Mouse (Mus musculus) brain, embryonic 18.5 days (tissue): ENCODE data around the gene Saa2.
"Not testable (repeated sequence)": the region's sequence is repeated elsewhere in the genome, so short reads cannot be mapped to it uniquely, and the experiment has no call there.

Experiments
- DNase-seq: peaks from one replicate; pipeline ENCODE4 v3.0.0-alpha.2; 2012; ENCODE audit warnings: low read depth, low spot score

Saa2 gene

DNA sequence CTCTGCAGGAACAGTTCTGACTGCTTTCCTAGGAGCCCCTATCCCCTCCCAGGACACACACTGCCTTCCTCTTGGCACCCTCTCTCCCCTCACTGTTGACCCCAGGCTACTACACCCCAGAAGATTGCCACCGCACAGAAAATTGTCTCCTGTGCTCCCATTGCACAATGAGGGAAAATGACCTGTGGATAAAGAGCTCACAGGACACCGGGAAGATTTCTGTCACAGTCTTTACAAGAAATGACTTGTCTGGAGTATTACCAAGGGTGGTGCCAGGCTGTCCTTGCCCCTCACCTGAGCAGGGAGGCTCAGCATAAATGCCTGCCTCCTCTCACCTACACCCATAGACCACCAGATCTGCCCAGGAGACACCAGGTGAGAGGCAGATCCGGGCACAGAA, at the start of gene Saa2:
Gene Saa2, plus strand, starts transcription at position 301 of the 400 bp plus-strand sequence.
- no peak for DNase-seq

- peak; percentile 65 for DNase-seq
Observed at GRCm38 (mm10) chr7:46710390-46710844, 41.2 kb upstream of the Saa2 start, which contains the start of gene Saal1. Saal1 (minus strand) TSS chr7:46710680.

GRCm38 (mm10) chr7:46712250-46712649, 39.3 kb upstream of the Saa2 start:
- DNase-seq = no peak

DNA sequence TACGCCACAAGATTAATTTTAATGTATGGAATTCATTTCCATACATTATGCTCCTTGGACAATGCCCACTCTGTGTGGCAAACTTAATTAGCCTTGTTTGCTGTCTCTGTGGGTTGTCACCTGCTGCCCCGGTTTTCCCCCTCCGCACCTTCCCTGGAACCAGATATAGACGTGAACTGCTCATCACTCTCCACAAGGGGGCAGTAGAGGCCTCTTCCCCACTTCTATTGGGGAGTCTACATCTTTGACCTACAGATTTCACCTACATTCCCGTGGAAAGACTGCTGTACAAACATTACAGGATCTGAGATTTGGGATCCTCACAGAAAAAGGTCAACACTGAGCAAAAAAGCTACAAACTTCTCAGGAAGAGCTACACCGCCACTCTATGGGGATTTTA, 37.1 kb upstream of the Saa2 start:
- DNase-seq = no peak

DNA sequence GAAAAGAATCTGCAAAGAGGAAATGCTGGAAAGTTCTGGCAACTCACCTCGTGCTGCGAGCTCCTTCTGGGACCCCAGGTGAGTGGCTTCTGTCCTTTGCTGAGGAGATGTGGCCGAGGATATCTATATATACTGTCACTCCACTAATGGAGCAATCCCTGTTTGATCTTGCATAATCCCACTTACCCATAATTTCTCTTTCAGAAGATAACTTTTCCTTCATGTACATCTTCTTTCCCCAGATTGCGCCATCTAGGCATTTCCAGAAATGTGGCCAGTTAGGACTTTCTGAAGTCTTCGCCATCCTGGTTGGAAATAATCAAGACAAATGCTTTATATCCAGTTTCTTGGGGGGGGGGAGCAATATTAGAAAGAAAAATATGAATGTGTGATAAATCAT, 36.0 kb upstream of the Saa2 start, which contains the start of gene Saa3:
Gene Saa3, minus strand, starts transcription at position 101 of the 400 bp plus-strand sequence.
- no peak for DNase-seq

GRCm38 (mm10) chr7:46716897-46717296, 34.7 kb upstream of the Saa2 start:
- DNase-seq = no peak

DNA sequence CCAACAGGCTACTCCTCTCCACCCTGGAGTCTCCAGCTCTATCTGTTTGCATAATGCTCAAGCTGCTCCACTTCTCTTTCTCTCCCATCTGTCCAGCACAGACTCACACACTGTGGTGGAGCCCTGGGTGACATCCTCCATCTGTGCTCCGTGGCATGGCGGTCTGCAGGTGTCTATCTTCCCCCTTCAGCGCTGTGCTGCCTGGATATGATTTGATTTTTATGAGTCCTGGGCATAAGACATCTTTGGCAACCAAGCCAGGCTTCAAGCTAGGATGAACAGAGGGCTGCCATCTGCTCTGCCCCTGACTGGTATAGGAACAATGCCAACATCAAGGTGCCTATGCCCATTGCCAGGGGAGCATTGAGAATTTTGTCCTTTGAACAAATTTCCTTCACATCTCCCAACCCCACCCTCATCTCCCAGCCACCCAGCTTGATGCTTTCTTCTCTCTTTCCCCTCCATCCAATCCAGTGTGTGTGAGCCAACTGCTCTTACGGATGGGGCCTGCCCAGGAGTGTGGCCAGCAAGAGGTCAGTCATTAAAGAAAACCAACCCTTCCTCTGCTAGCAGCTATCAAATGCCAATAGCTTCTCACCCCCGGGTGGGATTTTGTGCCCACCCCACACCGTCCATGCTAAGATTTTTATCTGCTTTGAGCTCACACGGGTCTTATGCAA, 32.9 kb upstream of the Saa2 start:
- peak; percentile 26 for DNase-seq

GRCm38 (mm10) chr7:46719526-46719925, 32.1 kb upstream of the Saa2 start:
- no peak for DNase-seq

- no peak for DNase-seq
Observed at GRCm38 (mm10) chr7:46720460-46720859, 31.1 kb upstream of the Saa2 start.

GRCm38 (mm10) chr7:46723354-46723753, 28.2 kb upstream of the Saa2 start:
- no peak for DNase-seq

DNA sequence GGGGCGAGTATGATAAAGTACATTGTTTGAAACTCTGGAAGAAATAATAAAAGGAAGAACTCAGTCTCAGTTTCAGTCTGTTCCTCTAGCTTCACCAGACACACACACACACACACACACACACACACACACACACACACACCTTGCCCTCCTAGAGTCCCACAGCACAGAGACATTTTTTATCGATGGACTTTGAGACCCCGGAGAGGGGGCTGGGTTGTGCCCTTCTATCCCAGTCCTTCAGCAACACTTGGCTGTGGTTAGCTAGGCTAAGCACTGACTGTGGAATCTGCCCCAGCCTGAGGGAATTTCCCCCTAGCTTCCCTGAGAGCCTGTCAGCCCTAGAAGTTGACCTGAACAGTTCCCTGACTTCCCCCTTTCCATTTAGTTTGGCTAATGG, 27.7 kb upstream of the Saa2 start:
- DNase-seq = no peak

DNA sequence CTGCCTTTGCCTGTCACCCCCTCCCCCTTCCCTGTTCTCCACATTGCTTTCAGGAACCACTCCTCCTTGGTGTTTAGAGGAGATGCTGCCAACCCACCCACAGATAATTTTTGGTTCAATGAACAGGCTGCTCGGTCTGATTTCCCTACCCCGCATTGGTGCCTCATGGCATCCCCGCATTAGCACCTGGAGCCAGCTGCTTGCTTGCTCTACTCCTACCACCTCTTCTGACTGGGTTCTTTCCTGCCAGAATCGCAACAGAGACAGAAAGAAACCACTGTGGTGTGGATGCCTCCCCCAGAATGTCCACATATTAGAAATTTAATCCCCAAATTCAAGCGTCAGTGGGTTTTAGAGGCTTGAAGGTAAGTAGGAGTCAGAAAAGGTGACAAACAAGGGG, 27.2 kb upstream of the Saa2 start:
- DNase-seq = no peak

DNA sequence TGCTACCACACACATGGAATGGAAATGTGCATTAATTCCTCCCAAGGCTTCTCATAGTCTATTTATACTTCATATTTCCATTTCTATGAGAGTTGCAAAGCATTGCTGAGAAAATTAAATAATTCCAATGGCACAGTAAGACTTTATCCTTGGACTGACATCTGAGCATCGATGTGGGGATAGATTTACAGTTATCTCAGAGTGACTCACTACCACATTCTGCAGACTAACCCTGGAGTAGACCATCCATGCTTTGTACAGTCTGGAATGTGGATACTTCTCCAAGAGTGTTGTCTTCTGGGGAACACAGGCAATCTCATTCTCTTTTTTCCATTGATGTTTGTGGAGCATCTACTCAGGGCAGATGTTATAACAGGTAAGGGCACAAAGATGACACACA, 24.0 kb upstream of the Saa2 start:
- no peak for DNase-seq

- no peak for DNase-seq
Observed at GRCm38 (mm10) chr7:46732458-46732857, 19.1 kb upstream of the Saa2 start, which contains the start of gene Saa4. Saa4 (minus strand) TSS chr7:46732603.

GRCm38 (mm10) chr7:46734983-46735382, 16.6 kb upstream of the Saa2 start:
- no peak for DNase-seq

DNA sequence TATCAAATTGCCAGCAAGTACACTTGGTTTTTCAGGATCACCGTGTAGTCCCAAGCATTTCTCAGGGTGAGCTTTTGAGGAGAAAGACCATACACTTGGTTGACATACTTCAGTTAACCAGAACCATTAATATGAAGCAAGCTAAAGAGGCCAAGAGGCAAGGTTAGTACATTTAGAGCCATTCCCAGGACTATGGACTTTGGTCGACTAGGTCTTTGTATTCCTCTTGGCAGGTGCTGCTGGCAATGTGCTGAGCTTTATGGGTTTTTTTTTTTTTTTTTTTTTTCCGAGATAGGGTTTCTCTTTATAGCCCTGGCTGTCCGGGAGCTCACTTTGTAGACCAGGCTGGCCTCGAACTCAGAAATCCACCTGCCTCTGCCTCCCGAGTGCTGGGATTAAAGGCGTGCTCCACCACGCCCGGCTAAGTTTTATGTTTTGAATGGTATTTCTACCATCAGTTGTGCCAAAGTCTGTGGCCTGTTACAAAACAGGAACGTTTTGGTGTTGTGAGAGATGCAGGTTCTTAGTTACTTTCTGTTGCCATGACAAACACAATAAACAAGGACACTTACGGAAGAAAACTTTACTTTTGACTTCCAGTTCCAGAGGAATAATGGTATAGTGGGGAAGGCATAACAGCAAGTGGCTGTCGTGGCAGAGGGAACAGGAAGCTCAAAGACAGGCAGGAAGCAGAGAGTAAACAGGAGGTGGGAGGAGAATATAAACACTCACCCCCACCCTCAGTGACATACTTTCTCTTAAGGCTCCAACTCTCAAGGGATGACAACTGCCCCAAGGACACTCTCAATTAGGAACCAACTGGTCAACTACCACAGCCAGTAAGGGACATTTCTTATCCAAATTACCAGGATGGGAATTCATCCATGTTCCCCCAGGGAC, 12.8 kb upstream of the Saa2 start:
- DNase-seq = no peak

DNA sequence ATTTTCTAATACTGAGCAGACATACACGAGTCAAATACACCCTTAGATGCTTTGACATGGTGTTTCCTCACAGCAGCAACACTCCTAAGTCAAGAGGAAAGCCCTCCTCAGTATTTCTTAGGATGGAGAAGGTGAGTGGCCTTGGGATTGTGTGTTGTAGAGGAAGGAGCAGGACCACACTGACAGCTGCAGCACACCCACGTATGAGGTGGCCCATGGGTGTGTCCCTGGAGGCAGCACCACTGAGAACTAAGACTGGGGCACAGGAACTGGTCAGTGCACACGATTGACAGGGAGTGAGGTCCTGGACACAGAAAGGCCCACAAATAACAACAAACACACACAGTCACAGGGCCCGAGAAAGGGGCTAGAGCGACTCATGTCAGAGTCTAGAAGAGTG, 11.5 kb upstream of the Saa2 start:
- not testable (repeated sequence) for DNase-seq

DNA sequence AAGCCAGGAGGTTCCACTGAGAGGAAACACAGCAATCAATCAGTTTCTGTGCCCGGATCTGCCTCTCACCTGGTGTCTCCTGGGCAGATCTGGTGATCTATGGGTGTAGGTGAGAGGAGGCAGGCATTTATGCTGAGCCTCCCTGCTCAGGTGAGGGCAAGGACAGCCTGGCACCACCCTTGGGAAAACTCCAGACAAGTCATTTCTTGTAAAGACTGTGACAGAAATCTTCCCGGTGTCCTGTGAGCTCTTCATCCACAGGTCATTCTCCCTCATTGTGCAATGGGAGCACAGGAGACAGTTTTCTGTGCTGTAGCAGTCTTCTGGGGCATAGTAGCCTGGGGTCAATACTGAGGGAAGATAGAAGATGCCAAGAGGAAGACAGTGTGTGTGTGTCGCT, 8.7 kb upstream of the Saa2 start, which contains the start of gene Saa1:
Gene Saa1, minus strand, starts transcription at position 101 of the 400 bp plus-strand sequence.
- not testable (repeated sequence) for DNase-seq

DNA sequence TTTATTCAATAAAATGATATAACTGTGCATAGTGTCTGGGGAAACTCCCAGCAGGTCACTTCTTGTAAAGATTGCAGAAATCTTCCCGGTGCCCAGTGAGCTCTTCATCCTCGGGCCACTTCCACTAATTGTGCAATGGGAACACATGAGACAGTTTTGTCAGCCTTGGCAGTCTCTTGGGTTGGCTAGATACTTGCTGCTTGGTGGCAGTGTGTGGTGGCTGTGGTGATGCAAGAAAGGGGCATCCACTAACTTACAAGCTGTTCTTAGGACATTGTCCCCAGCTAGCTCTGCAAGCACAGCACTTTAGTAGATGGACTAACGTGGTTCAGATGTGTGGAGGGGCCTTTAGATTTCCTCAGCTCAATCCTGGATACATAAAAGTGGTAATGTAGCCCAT, 5.8 kb upstream of the Saa2 start:
- no peak for DNase-seq

DNA sequence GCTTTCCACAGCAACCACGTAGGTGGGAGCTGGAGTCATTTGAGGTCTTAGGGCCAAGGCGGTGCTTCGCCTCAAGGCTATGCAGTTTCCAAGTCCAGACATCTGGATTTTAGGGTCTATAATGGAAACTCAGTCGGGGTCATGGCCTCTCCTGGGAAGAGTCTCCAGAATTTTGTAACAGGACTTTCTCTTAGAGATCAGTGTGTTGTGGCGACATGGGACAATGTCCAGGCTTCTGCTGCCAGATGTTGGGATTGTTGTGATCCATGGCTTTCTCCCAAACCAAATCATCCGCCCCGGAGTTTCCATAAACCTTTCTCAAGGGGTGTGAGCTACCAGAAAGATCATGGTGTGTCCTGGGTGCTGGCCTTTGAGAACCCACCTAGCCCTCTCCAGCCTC, 5.2 kb upstream of the Saa2 start:
- DNase-seq = no peak

DNA sequence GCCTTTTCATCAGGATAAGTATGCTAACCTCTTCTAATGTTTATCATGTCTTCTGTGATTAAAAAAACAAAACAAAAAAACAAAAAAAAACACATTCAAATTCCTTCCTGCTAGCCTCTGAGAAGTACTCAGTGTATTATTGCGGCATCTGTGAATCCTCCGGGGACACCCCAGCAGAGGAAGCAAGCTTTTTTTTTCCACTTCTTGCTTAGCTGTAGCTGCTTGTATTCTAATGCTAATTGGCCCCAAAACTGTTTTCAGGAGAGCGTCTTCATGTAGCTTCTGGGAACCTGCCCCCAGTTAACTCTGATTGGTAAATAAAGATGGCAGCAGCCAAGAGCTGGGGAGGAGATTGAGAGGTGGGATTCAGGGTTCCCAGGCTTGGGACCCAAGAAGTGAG, 3.1 kb upstream of the Saa2 start:
- no peak for DNase-seq

- no peak for DNase-seq
Observed at GRCm38 (mm10) chr7:46761049-46761795, 9.6 kb downstream of the Saa2 start.
